Mouse (Mus musculus) erythroblast, adult 5-6 weeks (primary cell): ENCODE results near the gene Fbxo22. TPM values are rescaled to one million over a fixed set of nuclear protein-coding genes. Genes with fewer than 3 reads are reported as not detected.

Experiments
- ATAC-seq: replicated peaks from 2 replicates; pipeline ENCODE4 v1.8.0; 2016; ENCODE audit warnings: moderate number of reproducible peaks, mild to moderate bottlenecking, moderate TSS enrichment, inconsistent platforms; ENCODE audit not compliant: poor library complexity, low FRiP score, severe bottlenecking
- total RNA-seq, 2 experiments: library from RNA; stranded (forward) in 1 of 2; stranded (reverse) in 1 of 2; fragments of 150-400 nt in 1 of 2; fragments of 200-764, 138-1000 nt in 1 of 2; gene quantifications; 2 replicates each; pipeline versions ENCODE4 v1.2.3 to v1.2.4; 2015 to 2017; ENCODE audit warnings: low replicate concordance in 2 of 2

Fbxo22 gene
- total RNA-seq (2015; ENCODE audit: low replicate concordance) (12.3 and 13.6 TPM in 2 replicates), total RNA-seq (2017; ENCODE audit: low replicate concordance) (9.8 and 10.2 TPM in 2 replicates)

GRCm38 (mm10) chr9:55208790-55209481 lies at the start of gene Fbxo22:
Gene Fbxo22 (plus strand): TSS chr9:55208925.
- ATAC-seq: peak; percentile 96

GRCm38 (mm10) chr9:55170655-55171412 lies 37.9 kb upstream of the Fbxo22 start:
- no peak; the same call in 1 of the 2 replicates for ATAC-seq

- ATAC-seq: no peak
Observed at GRCm38 (mm10) chr9:55172195-55172685, 36.5 kb upstream of the Fbxo22 start.

GRCm38 (mm10) chr9:55174235-55174634 lies 34.5 kb upstream of the Fbxo22 start:
- ATAC-seq: no peak

GRCm38 (mm10) chr9:55195876-55196275 lies 12.8 kb upstream of the Fbxo22 start:
- ATAC-seq: no peak

- no peak for ATAC-seq
Observed at GRCm38 (mm10) chr9:55198260-55198659, 10.5 kb upstream of the Fbxo22 start.

- no peak for ATAC-seq
Observed at GRCm38 (mm10) chr9:55199348-55199747, 9.4 kb upstream of the Fbxo22 start.

GRCm38 (mm10) chr9:55208458-55208789 lies 301 bp upstream of the Fbxo22 start:
- ATAC-seq: no peak

GRCm38 (mm10) chr9:55211611-55212010 lies 2.9 kb downstream of the Fbxo22 start:
- ATAC-seq: no peak

- ATAC-seq: no peak
Observed at GRCm38 (mm10) chr9:55213396-55213795, 4.7 kb downstream of the Fbxo22 start.

GRCm38 (mm10) chr9:55215056-55215455 lies 6.3 kb downstream of the Fbxo22 start:
- ATAC-seq: no peak

- no peak for ATAC-seq
Observed at GRCm38 (mm10) chr9:55215648-55216047, 6.9 kb downstream of the Fbxo22 start.

- ATAC-seq: no peak
Observed at GRCm38 (mm10) chr9:55216078-55216477, 7.4 kb downstream of the Fbxo22 start.

- no peak for ATAC-seq
Observed at GRCm38 (mm10) chr9:55217381-55217780, 8.7 kb downstream of the Fbxo22 start.

GRCm38 (mm10) chr9:55225165-55225737 lies 16.5 kb downstream of the Fbxo22 start:
- ATAC-seq: no peak

GRCm38 (mm10) chr9:55226251-55226650 lies 17.5 kb downstream of the Fbxo22 start:
- ATAC-seq: no peak

- ATAC-seq: no peak
Observed at GRCm38 (mm10) chr9:55228149-55228548, 19.4 kb downstream of the Fbxo22 start.

GRCm38 (mm10) chr9:55229010-55229409 lies 20.3 kb downstream of the Fbxo22 start:
- no peak for ATAC-seq

GRCm38 (mm10) chr9:55231544-55231943 lies 22.8 kb downstream of the Fbxo22 start:
- no peak for ATAC-seq

- ATAC-seq: no peak
Observed at GRCm38 (mm10) chr9:55232110-55232509, 23.4 kb downstream of the Fbxo22 start.

- no peak for ATAC-seq
Observed at GRCm38 (mm10) chr9:55232586-55232985, 23.9 kb downstream of the Fbxo22 start.
